Mouse (Mus musculus): Measurements from ENCODE around the gene Rock2.
A peak's percentile ranks its signal among the peaks of the same experiment; 100 is the strongest.

Gene Rock2

DNA sequence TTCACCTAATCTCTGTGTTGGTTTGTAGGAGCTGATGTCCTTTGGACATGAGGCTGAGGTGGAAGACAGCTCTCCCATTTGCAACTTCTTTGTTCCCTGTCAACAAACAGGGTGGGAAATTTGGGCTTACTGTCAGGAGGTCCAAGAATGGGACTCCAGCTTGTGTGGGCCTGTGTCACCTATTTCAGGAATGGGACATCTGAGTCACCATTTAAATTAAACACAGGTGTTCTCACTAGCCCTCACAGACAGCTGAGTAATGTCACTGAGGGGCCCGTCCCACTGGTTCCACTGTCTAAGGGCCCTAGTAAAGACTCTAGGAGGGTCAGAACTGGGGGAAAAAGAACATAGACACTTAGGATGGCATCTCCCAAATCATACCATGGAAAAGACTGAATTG is 22.7 kb upstream of the Rock2 start:
- no peak for DNase-seq (ENCODE audit: low read depth)

DNA sequence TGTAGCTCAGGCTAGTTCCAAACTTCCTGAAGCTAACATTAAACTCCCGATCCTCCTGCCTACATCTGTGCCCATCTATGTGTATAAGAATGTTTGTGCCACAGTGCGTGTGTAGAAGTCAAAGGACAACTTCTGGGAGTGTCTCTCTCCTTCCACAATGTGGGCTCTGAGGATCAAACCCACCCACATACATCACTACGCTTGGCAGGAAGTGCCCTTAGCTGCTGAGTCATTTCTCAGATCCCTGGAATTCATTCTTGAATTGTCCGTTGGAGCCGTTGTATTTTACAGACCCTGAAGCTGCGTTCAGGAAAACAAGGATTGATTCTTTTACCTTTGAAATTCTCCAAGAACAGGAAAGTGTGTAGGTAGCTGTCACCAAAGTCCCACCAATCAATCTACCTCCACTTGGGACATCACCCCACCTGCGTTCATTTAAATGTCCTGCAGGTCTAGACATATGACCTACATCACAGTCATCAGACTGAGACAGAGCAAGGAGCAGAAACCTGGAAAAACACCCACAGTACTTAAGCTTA is 21.7 kb upstream of the Rock2 start:
- DNase-seq (ENCODE audit: low read depth) = no peak

DNA sequence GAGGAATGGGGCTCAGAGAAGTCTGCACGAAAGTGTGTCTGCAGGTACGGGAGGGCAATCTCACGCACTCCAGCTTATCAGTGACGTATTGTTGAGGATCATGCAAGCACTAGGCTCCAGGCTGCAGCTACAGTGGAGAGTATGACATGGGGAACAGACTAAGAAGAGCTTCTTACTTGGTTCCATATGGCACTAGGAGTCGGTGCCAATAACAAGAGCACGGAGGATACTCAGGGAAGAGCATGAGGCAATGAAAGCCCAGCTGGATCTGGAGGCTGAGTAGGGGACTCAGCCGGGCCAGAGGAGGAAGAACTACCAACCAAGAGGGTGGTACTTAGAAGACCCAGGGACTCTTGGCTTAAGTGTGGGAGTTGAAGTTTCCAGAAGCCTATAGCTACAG is 21.1 kb upstream of the Rock2 start:
- DNase-seq (ENCODE audit: low read depth) = no peak

DNA sequence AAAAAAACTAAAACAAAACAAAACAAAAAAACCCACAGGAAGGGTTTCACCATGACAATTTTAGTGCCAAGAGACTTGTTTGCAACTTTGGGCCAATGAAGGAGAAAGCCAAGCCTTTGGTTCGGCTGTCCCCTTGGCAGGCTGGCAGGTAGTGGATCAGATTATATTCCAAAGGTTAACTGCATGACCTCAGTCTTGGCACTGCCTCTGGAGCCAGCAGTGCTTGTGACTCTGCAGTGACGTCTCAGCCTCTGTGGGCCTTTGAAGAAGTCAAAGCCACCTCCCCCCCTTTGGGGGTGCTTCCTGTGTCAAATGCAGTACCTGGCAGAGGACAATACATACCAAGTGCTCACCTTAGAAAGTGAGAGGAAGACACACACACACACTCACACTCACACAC is 20.6 kb upstream of the Rock2 start:
- DNase-seq (ENCODE audit: low read depth) = peak; percentile 78

DNA sequence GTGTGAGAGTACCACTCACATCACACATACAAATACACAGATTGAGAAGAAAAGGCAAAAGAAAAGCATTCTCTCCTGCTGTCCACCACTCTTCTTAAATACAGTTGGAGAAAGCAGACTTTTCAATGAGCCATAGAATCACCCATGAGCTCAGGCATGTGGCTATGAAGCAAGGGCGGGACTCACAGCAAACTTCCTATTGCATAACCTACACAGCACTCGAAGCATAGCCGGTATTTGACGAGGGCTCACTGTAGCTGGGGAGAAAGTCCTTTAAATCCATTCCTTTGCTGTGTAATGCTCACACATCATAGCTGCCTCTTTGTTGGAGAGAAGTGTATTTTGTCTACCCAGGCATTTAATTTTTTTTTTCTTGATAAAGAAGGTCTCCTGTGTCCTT is 19.4 kb upstream of the Rock2 start:
- peak; percentile 14 for DNase-seq (ENCODE audit: low read depth)

DNA sequence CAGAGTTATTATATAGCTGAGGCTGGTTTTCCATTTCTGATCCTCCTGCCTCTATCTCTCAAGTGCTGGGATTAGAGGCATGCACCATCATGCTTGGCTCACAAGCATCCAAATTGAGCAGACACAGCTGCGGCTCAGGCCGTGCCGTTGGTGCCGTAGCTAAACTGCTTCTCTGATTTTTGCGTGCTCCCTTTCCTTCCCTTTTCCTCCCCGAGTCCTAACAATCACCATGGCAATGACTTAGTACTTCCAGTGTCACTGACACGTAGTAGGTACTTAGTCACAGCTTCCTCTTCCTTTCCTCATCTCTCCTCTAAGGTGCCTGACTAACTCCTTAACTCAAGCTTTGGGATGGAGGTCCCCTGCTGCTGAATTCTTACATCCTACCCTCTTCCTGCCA is 19.0 kb upstream of the Rock2 start:
- no peak for DNase-seq (ENCODE audit: low read depth)

DNA sequence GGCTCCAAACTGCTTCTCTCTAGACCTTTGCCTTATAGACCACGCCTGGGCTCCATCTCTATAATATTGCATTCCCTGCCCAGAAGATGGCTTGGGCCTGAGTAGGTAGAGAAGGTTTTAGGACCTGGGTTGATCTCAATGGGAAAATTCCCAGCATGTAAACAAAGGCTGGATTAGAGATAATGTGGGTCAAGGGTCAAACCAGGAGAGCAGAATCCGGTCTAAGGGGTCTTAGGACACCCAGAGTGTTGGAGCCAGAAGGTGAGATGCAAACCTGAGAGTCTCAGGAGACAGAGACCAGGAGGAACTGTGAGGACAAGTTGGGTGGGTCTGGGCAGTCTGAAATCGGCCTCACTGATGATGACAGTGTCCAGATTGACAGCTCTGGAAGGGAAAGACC is 18.0 kb upstream of the Rock2 start:
- no peak for DNase-seq (ENCODE audit: low read depth)

DNA sequence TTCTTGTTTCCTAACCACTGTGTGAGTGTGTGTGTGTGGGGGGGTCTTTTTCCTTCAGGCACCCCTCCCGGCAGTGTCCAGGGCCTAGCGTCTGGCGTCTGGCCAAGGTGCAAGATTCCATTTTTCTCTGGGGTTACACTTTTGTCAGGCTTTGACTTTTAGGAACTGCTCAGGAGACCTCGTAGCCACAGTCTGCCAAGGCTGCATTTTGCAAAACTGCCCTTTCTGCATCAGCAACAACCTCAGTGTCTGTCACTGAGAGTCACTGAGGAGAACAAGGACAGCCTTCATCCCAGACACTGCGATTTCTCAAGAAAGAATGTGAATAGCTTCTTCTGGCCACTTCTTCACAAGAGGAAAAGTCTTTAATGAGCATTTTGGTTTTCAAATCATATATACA is 17.6 kb upstream of the Rock2 start:
- DNase-seq (ENCODE audit: low read depth) = no peak

DNA sequence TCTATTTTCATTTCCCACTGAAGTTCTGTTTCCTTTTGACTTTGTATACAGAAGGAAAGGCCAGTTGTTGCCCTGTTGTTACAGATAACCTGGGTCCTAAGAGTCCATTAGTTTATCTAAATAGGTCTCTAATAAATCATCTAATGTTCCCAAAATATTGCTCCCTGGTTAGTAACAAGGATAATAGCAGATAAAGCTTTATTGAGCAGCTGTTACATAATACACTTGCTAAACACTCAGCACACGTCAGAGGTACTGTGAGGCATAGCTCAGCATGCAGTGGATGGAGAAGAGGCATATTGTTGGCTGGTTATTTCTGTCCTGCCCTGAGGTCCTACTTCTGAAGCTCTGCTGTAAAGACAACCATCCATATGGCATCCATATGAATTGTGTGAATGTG is 17.0 kb upstream of the Rock2 start:
- no peak for DNase-seq (ENCODE audit: low read depth)

DNA sequence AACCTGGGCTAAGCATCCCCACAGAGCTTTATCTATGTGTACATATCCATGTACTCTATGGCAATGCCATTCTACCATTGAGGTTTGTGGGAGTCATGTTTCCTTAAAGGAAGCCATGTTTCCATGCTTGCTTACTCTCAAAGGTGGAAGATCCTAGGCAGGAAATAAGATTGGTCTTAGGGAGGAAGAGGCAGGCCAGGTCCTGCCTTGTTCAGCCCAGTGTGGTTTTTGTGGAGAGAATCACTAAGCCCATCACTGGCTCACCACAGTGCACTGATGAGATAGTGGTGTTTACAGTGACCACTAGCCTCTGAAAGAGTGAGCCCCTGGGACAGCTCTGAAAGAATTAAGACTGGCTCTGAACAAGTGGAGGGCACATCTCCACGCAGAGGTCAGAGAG is 15.3 kb upstream of the Rock2 start:
- no peak for DNase-seq (ENCODE audit: low read depth)

DNA sequence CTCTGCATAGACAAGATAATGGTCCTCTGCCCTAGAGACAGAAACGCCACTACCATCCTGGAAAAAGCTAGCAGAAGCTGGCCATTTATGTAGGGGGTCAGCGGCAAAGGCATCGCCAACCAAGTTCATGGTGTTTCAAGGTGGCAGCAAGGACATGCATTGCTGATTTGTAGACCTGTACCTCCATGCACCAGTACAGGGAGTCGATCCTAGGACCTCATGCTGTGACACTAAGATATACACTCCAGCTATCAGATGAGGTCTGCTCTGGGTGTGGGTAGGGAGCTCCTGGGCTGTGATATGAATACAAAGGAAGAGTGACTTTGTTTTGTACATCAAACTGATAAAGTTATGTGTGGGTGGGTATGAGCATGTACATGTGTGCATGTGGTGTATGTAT is 14.6 kb upstream of the Rock2 start:
- DNase-seq (ENCODE audit: low read depth) = no peak

DNA sequence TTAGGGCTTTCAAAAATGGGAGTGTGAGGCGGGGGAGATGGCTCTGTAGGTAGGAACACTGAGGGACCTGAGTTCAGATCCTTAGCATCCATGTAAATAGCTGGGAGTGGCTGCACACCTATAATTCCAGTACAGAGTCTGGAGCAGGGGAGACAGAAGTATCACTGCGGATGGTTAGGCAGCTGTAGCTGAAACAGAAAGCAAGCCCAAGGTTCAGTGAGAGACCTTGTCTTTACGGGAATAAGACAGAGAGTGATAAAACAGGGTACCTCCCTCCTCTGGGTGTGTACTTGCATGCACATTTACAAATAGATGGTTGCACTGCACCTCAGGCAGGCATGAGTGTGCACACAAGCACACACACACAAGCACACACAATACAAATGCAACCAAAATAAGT is 12.3 kb upstream of the Rock2 start:
- DNase-seq (ENCODE audit: low read depth) = no peak

DNA sequence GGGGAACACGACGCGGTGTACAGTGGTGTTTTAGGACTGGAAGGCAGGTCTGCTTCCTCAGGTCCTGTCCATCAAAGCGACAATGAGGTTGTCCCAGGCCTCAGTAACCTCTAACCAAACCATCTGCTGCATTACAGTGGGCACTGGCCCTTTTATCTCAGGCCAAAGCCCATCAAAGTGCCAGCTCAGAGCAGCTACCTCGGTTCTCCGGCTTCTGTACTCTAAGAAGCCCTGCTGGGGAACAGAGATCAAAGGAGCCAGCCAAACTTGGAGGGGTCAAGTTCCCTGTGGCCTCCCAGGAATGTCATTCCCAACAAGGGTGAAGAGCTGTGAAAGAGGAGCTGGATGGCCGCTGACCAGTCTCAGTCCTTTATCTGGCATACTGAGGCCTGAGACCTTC is 11.6 kb upstream of the Rock2 start:
- no peak for DNase-seq (ENCODE audit: low read depth)

DNA sequence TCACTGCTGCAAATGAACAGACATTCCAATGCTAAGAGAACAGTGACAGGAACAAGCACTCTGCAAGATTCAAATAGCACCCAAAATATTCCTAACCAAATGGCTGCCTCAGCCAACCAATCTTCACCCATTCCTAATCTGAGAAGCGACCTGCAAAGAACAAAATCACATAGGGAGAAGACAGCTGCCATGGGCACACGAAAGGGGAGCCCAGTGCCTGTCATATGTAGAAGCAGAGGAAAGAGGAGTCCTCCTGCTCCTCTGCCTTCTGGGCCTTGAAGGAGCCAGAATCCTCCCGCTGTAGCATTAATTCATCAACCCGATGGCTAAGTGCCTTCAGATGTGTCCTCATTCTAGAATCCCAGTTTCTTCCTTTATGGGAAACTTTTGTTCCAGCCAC is 10.2 kb upstream of the Rock2 start:
- no peak for DNase-seq (ENCODE audit: low read depth)

DNA sequence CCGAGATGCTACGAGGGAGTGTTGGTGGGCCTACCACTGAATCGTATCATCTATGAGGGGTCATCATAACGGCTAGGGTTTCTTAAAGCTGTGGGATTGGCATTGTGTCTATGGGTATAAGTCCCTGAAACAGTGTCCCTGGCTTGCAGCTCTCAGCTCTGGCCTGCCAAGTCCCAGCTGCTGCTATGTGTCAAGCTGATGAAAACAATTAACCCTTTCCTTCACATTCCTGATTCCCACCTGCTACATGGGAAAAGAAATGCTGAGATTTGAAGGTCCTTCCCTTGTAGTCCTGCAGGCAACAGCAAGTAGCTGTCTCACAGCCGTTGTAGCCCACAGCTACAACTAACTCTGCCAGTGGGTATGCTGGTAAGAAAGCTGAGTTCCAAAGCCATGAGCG is 8.3 kb upstream of the Rock2 start:
- DNase-seq (ENCODE audit: low read depth) = no peak

DNA sequence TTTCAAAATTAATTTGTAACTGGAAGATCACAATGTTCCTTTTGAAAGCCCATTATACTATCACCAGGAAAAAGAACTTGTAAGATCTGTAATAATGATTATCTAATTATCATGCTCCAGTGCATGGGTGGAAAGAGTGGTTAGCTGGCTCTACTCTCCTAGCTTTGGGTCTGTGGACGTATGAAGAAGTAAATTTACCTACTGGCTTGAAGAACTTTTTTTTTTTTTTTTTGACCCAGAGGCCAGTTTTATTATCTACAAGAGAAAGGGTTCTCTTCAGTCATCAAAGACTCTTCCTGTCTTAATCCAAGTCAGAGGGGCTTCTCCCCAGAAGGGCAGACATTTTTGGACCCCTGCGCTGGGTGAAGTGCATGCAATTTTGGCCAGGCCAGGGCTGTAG is 1.7 kb upstream of the Rock2 start:
- DNase-seq (ENCODE audit: low read depth) = no peak

DNA sequence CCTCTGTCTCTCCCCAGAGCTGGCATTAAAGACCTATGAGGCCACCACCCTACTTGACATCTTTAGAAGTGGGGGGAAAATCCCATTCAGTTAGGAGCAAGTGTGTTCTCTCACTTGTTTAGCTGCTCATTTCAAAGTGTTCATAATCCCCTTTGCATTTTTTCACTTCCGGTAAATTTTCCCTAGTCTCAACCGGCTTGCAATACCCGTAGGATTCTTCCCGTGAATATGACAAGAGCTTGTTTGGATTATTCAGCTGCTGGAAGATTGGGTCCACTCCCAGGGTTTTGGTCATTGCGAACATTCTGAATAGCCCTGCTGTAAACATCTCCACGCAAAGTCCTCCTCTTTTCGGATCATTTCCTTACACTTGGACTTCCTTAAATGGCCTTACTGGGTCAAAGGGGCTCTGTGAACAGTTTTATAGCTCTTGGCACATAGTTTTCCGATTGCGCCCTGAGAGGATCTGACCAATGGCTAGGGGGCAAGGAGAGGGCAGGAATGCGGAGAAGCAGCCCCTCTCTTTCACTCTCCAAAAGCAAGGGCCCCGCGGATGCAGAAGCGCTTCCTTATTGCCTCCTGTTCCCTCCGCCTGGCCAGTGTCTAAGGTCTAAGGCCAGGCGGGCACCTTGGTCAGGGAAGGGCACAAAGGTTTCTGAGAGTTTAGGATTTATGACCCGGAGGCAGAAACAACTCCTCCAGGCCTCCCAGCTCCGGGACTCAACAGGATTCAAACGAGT is 869 bp upstream of the Rock2 start:
- peak; percentile 41 for DNase-seq (ENCODE audit: low read depth)

DNA sequence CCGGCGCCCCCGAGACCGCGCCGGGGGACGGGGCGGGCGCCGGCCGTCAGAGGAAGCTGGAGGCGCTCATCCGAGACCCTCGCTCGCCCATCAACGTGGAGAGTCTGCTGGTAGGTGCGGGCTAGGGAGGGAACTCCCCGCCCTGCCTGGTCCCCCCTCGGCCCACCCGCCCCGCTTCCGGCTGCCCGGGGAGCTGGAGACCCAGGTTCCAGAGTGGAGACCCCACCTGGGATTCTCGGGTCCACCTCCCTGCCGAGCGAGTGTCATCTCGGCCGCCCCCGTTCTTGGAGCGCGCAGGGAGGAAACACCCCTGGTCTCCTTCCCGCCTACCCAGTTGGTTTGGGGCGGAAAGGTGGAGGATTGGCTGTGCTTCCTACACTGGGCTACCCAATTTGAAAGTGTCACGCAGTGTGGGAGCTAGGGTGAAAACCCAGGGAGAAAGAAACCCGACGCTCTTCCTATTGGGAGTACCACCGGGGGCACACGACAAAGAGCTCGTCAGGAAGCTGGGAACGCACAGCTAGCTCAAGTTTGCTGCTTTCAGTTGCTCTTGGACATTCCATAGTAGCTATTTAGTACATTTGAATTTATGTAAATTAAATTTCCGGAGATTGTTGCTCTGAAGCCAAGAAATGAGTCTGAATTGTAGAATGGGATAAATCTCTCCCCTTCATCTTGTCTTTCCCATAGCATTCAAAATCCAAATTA is 680 bp downstream of the Rock2 start:
- peak; percentile 58 for DNase-seq (ENCODE audit: low read depth)

DNA sequence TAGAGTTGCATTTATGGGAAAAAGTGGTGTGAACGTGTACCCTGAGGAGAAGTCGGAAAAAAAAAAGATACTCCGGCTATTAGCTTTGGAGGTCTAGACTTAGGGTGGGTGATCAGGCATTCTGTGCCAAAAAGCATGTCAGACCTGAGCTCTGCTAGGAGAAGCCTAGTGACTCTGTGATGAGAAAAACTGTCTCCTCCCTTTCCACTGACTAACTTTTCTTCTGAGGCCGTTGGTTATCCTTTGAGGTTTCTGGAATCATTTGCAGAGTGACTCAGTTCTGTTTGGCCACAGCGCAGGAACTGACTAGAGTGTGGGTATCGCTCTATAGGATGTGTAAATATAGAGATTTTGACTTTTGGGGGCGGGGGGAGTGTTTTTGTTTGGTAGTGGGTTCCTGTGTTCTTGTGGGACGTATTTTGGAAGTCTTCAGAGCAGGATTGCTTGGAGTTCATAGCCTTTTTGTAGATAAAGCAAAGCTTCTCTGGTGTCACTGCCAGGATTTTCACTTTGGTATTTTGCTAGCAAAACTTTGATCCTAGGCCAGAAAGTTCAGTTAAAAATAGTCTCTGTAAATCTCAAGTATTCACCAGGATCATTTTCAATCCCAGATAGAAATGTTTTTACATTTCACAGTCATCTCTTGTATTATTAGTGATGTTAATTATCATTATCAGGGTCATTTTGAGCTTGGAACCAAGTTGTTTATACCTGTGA is 1.5 kb downstream of the Rock2 start:
- DNase-seq (ENCODE audit: low read depth) = no peak

DNA sequence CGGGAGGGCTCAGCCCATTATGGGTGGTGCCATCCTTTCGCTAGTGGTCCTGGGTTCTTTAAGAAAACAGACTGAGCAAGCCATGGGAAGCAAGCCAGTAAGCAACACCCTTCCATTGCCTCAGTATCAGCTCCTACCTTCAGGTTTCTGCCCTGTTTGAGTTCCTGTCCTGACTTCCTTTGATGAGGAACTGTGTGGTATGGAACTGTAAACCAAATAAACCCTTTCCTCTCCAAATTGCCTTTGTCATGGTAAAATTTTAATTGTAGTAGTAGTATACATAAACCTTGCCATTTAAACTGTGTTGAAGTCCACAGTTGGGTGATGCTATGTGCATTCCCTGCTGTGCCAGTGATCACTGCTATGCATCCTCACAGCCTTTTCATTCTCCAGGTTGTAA is 2.5 kb downstream of the Rock2 start:
- no peak for DNase-seq (ENCODE audit: low read depth)

DNA sequence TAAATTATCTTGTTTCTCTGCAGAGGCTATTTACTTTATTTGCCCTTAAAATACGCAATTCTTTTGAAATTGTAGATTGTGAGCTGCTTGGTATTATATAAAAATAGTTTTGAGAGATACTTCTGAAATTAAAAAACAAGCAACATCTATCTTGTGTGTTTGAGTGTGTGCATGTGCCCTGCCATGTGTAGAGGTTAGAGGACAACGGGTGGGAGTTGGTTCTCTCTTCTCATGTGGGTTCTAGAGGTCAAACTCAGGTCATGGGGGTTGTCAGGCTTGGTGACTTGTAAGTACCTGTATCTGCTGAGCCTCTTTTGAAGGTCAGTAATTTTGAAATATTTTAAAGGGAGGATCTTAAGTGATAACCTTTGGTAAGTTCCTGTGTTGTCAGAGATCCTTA is 3.5 kb downstream of the Rock2 start:
- DNase-seq (ENCODE audit: low read depth) = no peak

DNA sequence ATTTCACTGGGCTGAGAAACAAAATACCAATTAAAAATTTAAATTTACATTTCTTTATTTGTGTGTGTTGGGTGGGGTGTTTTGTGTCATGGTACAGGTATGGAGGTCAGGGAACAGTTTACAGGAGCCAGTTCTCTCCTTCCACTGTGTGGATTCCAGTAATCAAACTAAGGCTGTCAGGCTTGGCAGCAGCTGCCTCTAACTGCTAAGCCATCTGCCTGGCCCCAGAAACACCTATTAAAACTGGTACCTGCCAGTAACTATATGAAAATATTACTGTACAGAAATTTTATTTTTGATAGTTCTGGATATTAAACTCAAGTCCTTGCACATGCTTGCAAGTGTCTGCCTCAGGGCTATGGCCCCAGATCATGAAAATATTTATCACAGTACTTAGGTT is 4.1 kb downstream of the Rock2 start:
- DNase-seq (ENCODE audit: low read depth) = no peak

DNA sequence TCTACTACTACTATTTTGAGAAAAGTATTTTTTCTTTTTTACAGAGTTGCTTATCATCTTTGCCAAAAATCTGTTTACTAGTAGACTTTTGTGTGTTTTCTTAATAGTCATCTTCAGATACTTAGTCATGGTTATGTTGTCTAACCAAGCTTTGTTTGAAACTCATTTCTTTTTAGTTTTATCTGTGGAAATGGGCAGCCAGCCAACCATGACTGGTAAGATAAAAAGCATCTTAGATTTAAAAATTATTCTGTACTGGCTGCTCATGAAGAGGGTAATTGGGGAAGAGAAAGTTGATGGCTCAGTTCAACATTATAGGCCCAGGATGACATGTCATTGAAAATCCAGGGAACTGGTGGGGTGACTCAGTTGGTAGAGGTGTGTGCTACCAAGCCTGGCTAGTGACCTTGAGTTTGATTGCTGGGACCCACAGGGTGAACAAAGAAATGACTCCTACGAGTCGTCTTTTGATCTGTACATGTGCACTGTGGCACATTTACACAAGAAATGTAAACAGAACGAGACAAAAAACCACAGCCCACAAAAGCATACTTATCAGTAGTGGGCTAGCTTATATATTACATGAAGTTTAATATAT is 6.0 kb downstream of the Rock2 start:
- peak; percentile 33 for DNase-seq (ENCODE audit: low read depth)
